Mouse (Mus musculus): ENCODE data around the gene Gm5565. TPM values are rescaled to one million over a fixed set of nuclear protein-coding genes. Genes with fewer than 3 reads are reported as not detected.
"Not testable (repeated sequence)": the region's sequence is repeated elsewhere in the genome, so short reads cannot be mapped to it uniquely, and the experiment has no call there.

Gene Gm5565
- polyA plus RNA-seq, 1 experiment: not detected

- no peak for DNase-seq (ENCODE audit: low read depth in 1 of 2, low spot score in 2 of 2)
- Histone ChIP-seq H3K4me1 (ENCODE audit: control insufficient read depth, insufficient read depth, insufficient read length) (no peaks in the 10 kb centered on the region), H3K27ac (ENCODE audit: insufficient read depth, low read length) (no peak overlapping the region), H3K4me3 (ENCODE audit: extremely low read depth, insufficient read depth, insufficient read length) (no peak overlapping the region), H3K36me3 (ENCODE audit: control insufficient read depth, insufficient read depth, low read length) (no peaks in the 10 kb centered on the region), H3K27me3 (ENCODE audit: control insufficient read depth, insufficient read depth, low read length) (no peaks in the 10 kb centered on the region)
- WGBS: 56% methylated on average over 3 of the region's 3 CpGs
- TF ChIP-seq CTCF (IDR thresholded peaks at IDR 0.05; ENCODE audit: extremely low read depth, insufficient read depth, insufficient read length, insufficient replicate concordance): no peak
- TF ChIP-seq POLR2A (IDR thresholded peaks at IDR 0.05; ENCODE audit: low read depth, low read length): no peak
These were observed 30.3 kb upstream of the Gm5565 start for GRCm38 (mm10) chr5:146190501-146191269.

- TF ChIP-seq CTCF (IDR thresholded peaks at IDR 0.05; ENCODE audit: extremely low read depth, insufficient read depth, insufficient read length, insufficient replicate concordance) (no peak), POLR2A (IDR thresholded peaks at IDR 0.05; ENCODE audit: low read depth, low read length) (no peak)
- no peaks in the 10 kb centered on the region for H3K4me1 ChIP-seq (ENCODE audit: control insufficient read depth, insufficient read depth, insufficient read length)
- H3K27me3 ChIP-seq (ENCODE audit: control insufficient read depth, insufficient read depth, low read length): no peaks in the 10 kb centered on the region
- no peak overlapping the region for H3K27ac ChIP-seq (ENCODE audit: insufficient read depth, low read length)
- H3K4me3 ChIP-seq (ENCODE audit: extremely low read depth, insufficient read depth, insufficient read length): no peak overlapping the region
- WGBS: 52% methylated on average over 4 of the region's 4 CpGs
- no peak for DNase-seq (ENCODE audit: low read depth in 1 of 2, low spot score in 2 of 2)
- H3K36me3 ChIP-seq (ENCODE audit: control insufficient read depth, insufficient read depth, low read length): no peaks in the 10 kb centered on the region
These were observed 29.8 kb upstream of the Gm5565 start for GRCm38 (mm10) chr5:146190093-146190492.

- 83% methylated on average over 7 of the region's 7 CpGs for WGBS
- TF ChIP-seq POLR2A (IDR thresholded peaks at IDR 0.05; ENCODE audit: low read depth, low read length) (no peak), CTCF (IDR thresholded peaks at IDR 0.05; ENCODE audit: extremely low read depth, insufficient read depth, insufficient read length, insufficient replicate concordance) (no peak)
- Histone ChIP-seq H3K27me3 (ENCODE audit: control insufficient read depth, insufficient read depth, low read length) (no peaks in the 10 kb centered on the region), H3K4me1 (ENCODE audit: control insufficient read depth, insufficient read depth, insufficient read length) (no peaks in the 10 kb centered on the region), H3K4me3 (ENCODE audit: extremely low read depth, insufficient read depth, insufficient read length) (no peak overlapping the region), H3K27ac (ENCODE audit: insufficient read depth, low read length) (no peak overlapping the region), H3K36me3 (ENCODE audit: control insufficient read depth, insufficient read depth, low read length) (no peaks in the 10 kb centered on the region)
- no peak for DNase-seq (ENCODE audit: low read depth in 1 of 2, low spot score in 2 of 2)
These were observed 28.4 kb upstream of the Gm5565 start for GRCm38 (mm10) chr5:146188712-146189111.

GRCm38 (mm10) chr5:146188144-146188543, 27.8 kb upstream of the Gm5565 start:
- Histone ChIP-seq H3K4me3 (ENCODE audit: extremely low read depth, insufficient read depth, insufficient read length) (no peak overlapping the region), H3K27me3 (ENCODE audit: control insufficient read depth, insufficient read depth, low read length) (no peaks in the 10 kb centered on the region), H3K4me1 (ENCODE audit: control insufficient read depth, insufficient read depth, insufficient read length) (no peaks in the 10 kb centered on the region), H3K36me3 (ENCODE audit: control insufficient read depth, insufficient read depth, low read length) (no peaks in the 10 kb centered on the region), H3K27ac (ENCODE audit: insufficient read depth, low read length) (no peak overlapping the region)
- DNase-seq (ENCODE audit: low read depth in 1 of 2, low spot score in 2 of 2): no peak
- no peak for TF ChIP-seq POLR2A (IDR thresholded peaks at IDR 0.05; ENCODE audit: low read depth, low read length)
- TF ChIP-seq CTCF (IDR thresholded peaks at IDR 0.05; ENCODE audit: extremely low read depth, insufficient read depth, insufficient read length, insufficient replicate concordance): no peak
- 70% methylated on average over 1 of the region's 1 CpGs for WGBS

- not testable (repeated sequence) for H3K27me3 ChIP-seq (ENCODE audit: control insufficient read depth, insufficient read depth, low read length); H3K36me3 ChIP-seq (ENCODE audit: control insufficient read depth, insufficient read depth, low read length); H3K4me1 ChIP-seq (ENCODE audit: control insufficient read depth, insufficient read depth, insufficient read length); H3K27ac ChIP-seq (ENCODE audit: insufficient read depth, low read length); H3K4me3 ChIP-seq (ENCODE audit: extremely low read depth, insufficient read depth, insufficient read length)
- DNase-seq (ENCODE audit: low read depth in 1 of 2, low spot score in 2 of 2): peak; percentile 8 to 49
- WGBS: 27% methylated on average over 5 of the region's 5 CpGs
- peak; percentile 44; the same call in 1 of the 2 replicates for TF ChIP-seq CTCF (IDR thresholded peaks at IDR 0.05; ENCODE audit: extremely low read depth, insufficient read depth, insufficient read length, insufficient replicate concordance)
These were observed 27.1 kb upstream of the Gm5565 start for GRCm38 (mm10) chr5:146187441-146187840.

- not testable (repeated sequence) for H3K36me3 ChIP-seq (ENCODE audit: control insufficient read depth, insufficient read depth, low read length); H3K27me3 ChIP-seq (ENCODE audit: control insufficient read depth, insufficient read depth, low read length); H3K4me1 ChIP-seq (ENCODE audit: control insufficient read depth, insufficient read depth, insufficient read length); DNase-seq (ENCODE audit: low read depth in 1 of 2, low spot score in 2 of 2); H3K27ac ChIP-seq (ENCODE audit: insufficient read depth, low read length); H3K4me3 ChIP-seq (ENCODE audit: extremely low read depth, insufficient read depth, insufficient read length)
- 77% methylated on average over 4 of the region's 4 CpGs for WGBS
These were observed 24.9 kb upstream of the Gm5565 start, which contains the start of gene 1700001J03Rik for GRCm38 (mm10) chr5:146185204-146185603. 1700001J03Rik (minus strand) TSS chr5:146185304.

GRCm38 (mm10) chr5:146172744-146173143, 12.4 kb upstream of the Gm5565 start:
- H3K4me3 ChIP-seq (ENCODE audit: extremely low read depth, insufficient read depth, insufficient read length); H3K4me1 ChIP-seq (ENCODE audit: control insufficient read depth, insufficient read depth, insufficient read length); H3K27ac ChIP-seq (ENCODE audit: insufficient read depth, low read length); DNase-seq (ENCODE audit: low read depth in 1 of 2, low spot score in 2 of 2); H3K27me3 ChIP-seq (ENCODE audit: control insufficient read depth, insufficient read depth, low read length); H3K36me3 ChIP-seq (ENCODE audit: control insufficient read depth, insufficient read depth, low read length): not testable (repeated sequence)
- 52% methylated on average over 4 of the region's 4 CpGs for WGBS

GRCm38 (mm10) chr5:146170621-146171020, 10.3 kb upstream of the Gm5565 start, which contains the start of gene Gm6309:
Gm6309 (minus strand) TSS chr5:146170721.
- H3K36me3 ChIP-seq (ENCODE audit: control insufficient read depth, insufficient read depth, low read length); H3K4me3 ChIP-seq (ENCODE audit: extremely low read depth, insufficient read depth, insufficient read length); H3K27ac ChIP-seq (ENCODE audit: insufficient read depth, low read length); H3K4me1 ChIP-seq (ENCODE audit: control insufficient read depth, insufficient read depth, insufficient read length); DNase-seq (ENCODE audit: low read depth in 1 of 2, low spot score in 2 of 2); H3K27me3 ChIP-seq (ENCODE audit: control insufficient read depth, insufficient read depth, low read length): not testable (repeated sequence)
- WGBS: 84% methylated on average over 2 of the region's 2 CpGs

GRCm38 (mm10) chr5:146158326-146158725, 2.0 kb downstream of the Gm5565 start:
- not testable (repeated sequence) for DNase-seq (ENCODE audit: low read depth in 1 of 2, low spot score in 2 of 2); H3K27me3 ChIP-seq (ENCODE audit: control insufficient read depth, insufficient read depth, low read length); H3K4me1 ChIP-seq (ENCODE audit: control insufficient read depth, insufficient read depth, insufficient read length); H3K27ac ChIP-seq (ENCODE audit: insufficient read depth, low read length); H3K36me3 ChIP-seq (ENCODE audit: control insufficient read depth, insufficient read depth, low read length); H3K4me3 ChIP-seq (ENCODE audit: extremely low read depth, insufficient read depth, insufficient read length)
- 96% methylated on average over 4 of the region's 4 CpGs for WGBS
